Mouse (Mus musculus) T-helper 2 cell (primary cell): ENCODE results near the gene Rad23b.
"Not testable (repeated sequence)": the region's sequence is repeated elsewhere in the genome, so short reads cannot be mapped to it uniquely, and the experiment has no call there.

Experiments
- in situ Hi-C: fragments of 300-600 bp; cut with MboI, MseI; formaldehyde crosslinking; loops from one replicate; pipeline ENCODE4 v1.15.1; 2025; ENCODE audit warnings: high pct_unique_total_duplicates

The Rad23b gene

GRCm38 (mm10) chr4:55349452-55350218, at the start of gene Rad23b:
Gene Rad23b (plus strand): TSS chr4:55350043.
- in situ Hi-C loops, result loop anchor here (10.0 kb wide), 1 partner anchor 185 kb away; the partner anchor contains the start of gene Klf4

DNA sequence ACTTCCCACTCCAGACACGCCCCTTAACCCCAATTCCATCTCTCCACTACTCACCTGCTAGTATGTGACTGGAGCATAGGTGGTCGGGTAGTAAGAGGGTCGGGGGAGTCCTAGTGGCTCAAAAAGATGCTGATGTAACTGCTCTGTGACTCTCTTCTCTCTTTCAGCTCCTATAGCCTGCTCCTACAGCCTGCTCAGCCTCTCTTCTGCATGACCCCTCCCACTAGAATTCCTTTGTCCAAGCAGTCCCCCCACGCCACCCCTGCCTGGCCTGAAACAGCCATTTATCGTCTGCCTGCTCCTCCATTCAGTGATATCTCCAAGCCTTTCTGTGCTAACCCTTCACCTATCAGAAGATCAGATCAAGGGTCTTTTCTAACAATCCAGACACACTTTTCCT, 45.7 kb upstream of the Rad23b start:
- in situ Hi-C loops, result no loop called here

DNA sequence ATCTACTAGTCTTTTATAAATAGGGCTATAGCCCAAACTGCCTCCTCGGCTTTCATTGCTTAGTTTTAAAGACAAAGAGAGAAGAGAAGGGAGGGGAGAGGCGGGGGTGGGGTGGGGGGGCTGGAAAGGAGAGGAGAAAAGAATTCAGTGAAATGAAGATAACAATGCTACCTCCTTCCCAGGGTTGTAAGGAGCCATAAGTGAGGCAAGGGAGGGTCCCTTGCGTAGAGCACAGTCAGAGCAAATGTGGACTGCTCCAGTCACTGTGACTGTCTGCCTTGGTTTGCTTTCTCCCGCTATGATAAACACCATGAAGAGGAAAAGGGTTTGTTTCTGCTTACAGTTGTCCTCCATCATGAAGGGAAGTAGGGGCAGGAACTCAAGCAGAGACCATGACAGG, 43.2 kb upstream of the Rad23b start:
- in situ Hi-C loops, result no loop called here

- in situ Hi-C loops, result no loop called here
Measured at GRCm38 (mm10) chr4:55316726-55317125, 33.1 kb upstream of the Rad23b start.

GRCm38 (mm10) chr4:55318350-55318749, 31.5 kb upstream of the Rad23b start:
- in situ Hi-C loops, result not testable (repeated sequence)

- in situ Hi-C loops, result no loop called here
Measured at GRCm38 (mm10) chr4:55325786-55326518, 23.9 kb upstream of the Rad23b start.

GRCm38 (mm10) chr4:55327508-55327907, 22.3 kb upstream of the Rad23b start:
- in situ Hi-C loops, result no loop called here

GRCm38 (mm10) chr4:55328471-55328870, 21.4 kb upstream of the Rad23b start:
- in situ Hi-C loops, result no loop called here

GRCm38 (mm10) chr4:55328928-55329327, 20.9 kb upstream of the Rad23b start:
- in situ Hi-C loops, result not testable (repeated sequence)

DNA sequence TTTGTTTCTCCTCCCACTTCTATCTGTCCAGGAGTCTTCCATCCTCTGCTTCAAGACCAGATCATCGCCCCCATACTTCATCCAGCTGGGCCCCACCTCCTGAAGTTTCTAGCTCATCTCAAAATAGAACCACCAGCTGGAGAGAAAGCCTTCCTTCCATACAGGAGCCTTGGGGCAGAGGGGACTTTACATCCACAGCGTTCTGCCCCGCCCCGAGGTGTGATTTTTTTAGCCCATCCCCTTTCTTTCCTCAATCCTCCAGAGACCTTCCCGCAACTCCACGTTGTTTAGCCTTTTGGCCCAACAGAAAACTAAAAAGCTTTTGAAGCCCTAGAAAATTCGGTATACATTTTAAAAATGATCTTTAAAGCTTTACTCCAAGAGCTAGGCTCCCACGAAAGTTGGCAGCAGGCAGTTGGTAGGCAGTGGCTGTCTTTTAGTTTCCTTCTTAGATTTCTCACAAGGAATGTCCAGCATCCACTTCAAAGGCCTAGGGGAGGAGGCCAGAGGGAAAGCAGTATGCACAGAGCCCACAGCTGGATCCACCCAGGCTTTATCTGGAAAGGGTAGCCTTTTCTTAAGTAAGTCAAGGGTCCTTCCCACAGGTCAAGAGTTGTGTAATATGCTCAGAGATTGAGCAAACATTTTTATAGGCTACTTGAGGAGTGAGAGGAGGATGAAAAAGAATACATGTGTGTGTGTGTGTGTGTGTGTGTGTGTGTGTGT, 20.1 kb upstream of the Rad23b start:
- in situ Hi-C loops, result no loop called here

DNA sequence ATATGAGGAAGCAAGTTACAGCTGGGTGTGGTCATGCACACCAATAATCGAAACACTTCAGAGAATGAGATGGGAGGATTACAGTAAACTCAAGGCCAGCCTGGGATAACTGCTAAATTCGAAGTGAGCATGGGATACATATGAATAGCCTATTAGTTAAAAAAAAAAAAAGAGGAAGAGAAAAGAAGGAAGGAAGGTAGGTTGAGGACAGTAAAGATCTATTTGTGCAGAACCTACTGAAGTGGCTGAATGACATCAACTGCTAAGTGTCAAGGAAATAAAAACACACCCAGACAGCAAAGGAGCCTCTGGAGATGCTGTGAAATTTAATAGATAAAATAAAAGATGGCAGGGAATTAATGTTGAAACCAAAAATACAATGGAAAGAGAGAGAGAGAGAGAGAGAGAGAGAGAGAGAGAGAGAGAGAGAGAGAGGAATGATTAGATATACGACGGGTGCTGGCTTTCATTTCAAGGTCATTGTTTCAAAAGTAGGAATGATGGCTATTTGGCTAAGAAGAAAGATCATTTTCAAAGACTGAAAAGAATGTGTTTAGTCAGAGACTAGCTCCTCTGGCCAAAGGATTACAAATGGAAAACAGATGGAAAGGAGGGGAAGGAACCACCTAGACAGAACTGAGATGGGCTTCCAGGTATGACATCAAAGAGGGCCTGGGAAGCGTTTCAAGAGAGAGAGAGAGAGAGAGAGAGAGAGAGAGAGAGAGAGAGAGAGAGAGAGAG, 14.6 kb upstream of the Rad23b start:
- in situ Hi-C loops, result no loop called here

DNA sequence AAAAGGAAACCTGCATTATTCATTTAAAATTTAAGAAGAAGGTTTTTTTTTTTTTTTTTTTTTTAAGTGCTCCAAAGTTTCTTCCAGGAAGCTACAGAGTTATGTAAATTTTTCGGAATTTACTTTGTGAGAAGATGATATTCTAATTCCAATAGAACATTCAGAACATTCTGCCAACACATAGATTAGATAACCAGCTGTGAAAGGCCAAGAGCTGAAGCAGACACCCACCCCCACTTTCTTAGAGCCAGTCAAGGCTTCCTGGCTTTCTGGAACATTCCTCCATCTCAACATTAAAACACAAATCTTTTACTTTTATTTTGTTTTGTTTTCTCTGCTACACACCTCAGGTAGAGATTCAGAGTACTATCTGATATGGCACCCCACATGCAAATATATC, 10.9 kb upstream of the Rad23b start:
- in situ Hi-C loops, result no loop called here

DNA sequence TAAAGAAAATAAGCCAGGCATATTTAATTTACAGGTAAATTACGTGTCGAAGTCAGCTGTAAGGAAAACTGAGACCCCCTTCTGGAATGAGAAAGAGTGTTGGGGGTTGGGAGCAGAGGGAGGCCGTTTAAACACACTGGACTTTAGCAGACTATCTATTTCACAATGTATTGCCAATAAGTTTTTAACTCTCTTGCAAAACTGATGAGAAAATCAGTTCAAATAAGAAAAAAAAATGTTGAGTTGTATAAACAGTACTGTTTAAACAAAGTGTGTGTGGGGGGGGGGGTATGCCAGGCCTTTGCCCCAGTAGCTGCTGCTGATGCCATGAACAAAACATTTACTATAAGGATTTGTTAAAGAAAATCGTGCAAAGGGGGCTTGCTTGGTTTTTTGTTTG, 10.5 kb upstream of the Rad23b start:
- in situ Hi-C loops, result no loop called here

- in situ Hi-C loops, result no loop called here
Measured at GRCm38 (mm10) chr4:55341797-55342196, 8.0 kb upstream of the Rad23b start.

GRCm38 (mm10) chr4:55342602-55343001, 7.2 kb upstream of the Rad23b start:
- in situ Hi-C loops, result no loop called here

GRCm38 (mm10) chr4:55343287-55343686, 6.6 kb upstream of the Rad23b start:
- in situ Hi-C loops, result no loop called here

- in situ Hi-C loops, result no loop called here
Measured at GRCm38 (mm10) chr4:55348759-55349451, 938 bp upstream of the Rad23b start.

DNA sequence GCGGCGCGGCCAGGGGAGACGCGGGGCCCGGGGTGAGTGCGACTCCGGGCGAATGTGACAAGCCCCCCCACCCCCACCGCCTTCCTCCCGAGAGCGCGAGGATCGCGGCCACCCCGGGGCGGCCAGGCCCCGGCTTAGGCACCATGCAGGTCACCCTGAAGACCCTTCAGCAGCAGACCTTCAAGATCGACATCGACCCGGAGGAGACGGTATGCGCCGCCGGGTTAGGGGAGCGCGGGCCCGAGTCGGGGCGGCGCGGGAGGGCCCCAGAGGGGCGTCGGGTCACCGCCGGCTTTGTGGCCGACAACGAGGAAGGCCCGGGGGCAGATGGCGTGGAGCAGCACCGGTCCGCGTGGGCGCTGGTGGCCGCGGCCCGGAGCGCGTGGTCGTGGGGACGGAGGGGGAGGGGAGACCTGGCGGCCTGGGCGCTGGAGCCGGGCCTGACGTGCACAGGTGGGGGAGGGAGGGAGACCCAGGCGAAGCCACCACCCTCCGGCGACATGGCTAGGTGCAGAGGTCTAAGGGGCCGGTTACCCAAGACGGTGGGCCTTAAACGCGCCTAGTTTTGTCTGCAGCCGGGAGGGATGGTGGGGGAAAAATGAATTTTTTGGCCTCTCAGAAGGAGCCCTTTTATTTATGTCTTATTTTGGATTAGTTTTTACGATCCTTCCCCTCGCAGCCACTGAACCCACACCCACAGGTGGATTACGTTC, 532 bp downstream of the Rad23b start:
- in situ Hi-C loops, result loop anchor here (10.0 kb wide), 1 partner anchor 184 kb away; the partner anchor contains the start of gene Klf4

- in situ Hi-C loops, result loop anchor here (10.0 kb wide), 1 partner anchor 184 kb away; the partner anchor contains the start of gene Klf4
Measured at GRCm38 (mm10) chr4:55351037-55351436, 1.2 kb downstream of the Rad23b start.

DNA sequence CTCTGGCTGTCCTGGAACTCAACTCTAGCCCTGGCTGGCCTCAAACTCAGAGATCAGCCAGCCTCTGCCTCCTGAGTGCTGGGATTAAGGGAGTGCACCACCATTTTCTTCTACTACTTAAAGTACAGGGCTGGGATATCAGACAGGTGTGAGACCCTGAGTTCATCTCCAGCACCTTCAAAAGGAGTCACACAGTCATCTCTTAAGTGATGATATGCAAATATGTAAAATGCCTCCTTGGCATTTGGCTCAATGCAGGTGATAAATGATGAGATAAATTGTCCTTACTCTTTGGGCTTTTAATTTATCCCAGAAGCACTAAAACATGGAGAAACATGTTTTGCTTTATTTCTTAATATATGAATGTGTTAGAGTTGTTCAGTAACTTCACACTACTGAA, 2.0 kb downstream of the Rad23b start:
- in situ Hi-C loops, result loop anchor here (10.0 kb wide), 1 partner anchor 183 kb away; the partner anchor contains the start of gene Klf4
